ENCODE assay signal across 44 mouse cellular contexts in the genomic region with DNA sequence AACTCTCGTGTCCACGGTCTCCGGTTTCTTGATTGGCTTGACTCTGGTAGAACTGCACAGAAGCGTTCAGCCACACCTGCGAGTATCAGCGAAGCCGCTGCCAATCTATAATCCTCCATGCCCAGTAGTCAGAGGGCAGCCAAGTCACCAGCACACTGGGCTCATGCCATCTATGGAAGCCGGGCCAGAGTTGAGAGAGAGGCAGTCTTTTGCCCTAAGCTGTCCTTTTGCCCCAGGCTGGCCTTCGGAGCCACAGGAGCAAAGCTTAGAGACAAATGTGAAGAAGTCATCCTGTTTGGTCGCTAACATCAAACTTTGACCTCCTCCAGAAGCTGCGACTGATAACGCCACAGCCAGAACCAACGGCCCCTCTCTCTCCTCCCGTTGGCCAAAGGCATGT. TPM values are rescaled to one million over a fixed set of nuclear protein-coding genes. Genes with fewer than 3 reads are reported as not detected.
"Had no signal": no experiment of that assay in that cellular context is flagged by ENCODE, and none has a peak within 500 bp of the region (broad histone marks: within the 10 kb centered on the region; RNA-seq: fewer than 3 reads in every experiment).

No protein-coding gene starts in this region.

- H3K27me3 ChIP-seq: lung, embryonic 15.5 days had no signal

- DNase-seq: left cerebral cortex, postnatal 4 days; liver; liver, embryonic 13.5 days; liver, postnatal 0 days; lung, adult 18-20 months; lung, adult 2 months; lung, embryonic 14.5 days; lung, postnatal 10 days; lung, postnatal 14 days; lung, postnatal 36 days; lung, postnatal 4 days; midbrain, embryonic 14.5 days had no signal

- ATAC-seq: liver, embryonic 12.5 days; liver, postnatal 0 days; lung, postnatal 0 days; midbrain, embryonic 13.5 days; midbrain, embryonic 15.5 days; midbrain, embryonic 16.5 days had no signal

- H3K27ac ChIP-seq: left cerebral cortex, adult 2 months; limb, embryonic 10.5 days; limb, embryonic 12.5 days; limb, embryonic 13.5 days; limb, embryonic 15.5 days; liver, embryonic 12.5 days; liver, embryonic 13.5 days; liver, embryonic 14.5 days; liver, embryonic 15.5 days; lung, embryonic 15.5 days; macrophage; midbrain, embryonic 10.5 days; midbrain, embryonic 12.5 days; midbrain, embryonic 13.5 days; midbrain, embryonic 15.5 days; neural tube, embryonic 12.5 days had no signal

- H3K4me2 ChIP-seq: limb, embryonic 12.5 days; limb, embryonic 13.5 days; limb, embryonic 15.5 days; liver, embryonic 12.5 days; liver, embryonic 13.5 days; liver, embryonic 15.5 days; lung, embryonic 14.5 days; lung, embryonic 15.5 days; midbrain, embryonic 11.5 days; midbrain, embryonic 12.5 days; midbrain, embryonic 13.5 days; midbrain, embryonic 15.5 days; neural tube, embryonic 12.5 days had no signal

- H3K36me3 ChIP-seq: limb, embryonic 10.5 days; limb, embryonic 12.5 days; limb, embryonic 13.5 days; limb, embryonic 15.5 days; liver, embryonic 12.5 days; liver, embryonic 13.5 days; liver, embryonic 15.5 days; lung, embryonic 15.5 days; midbrain, embryonic 10.5 days; midbrain, embryonic 12.5 days; midbrain, embryonic 13.5 days; midbrain, embryonic 15.5 days; neural tube, embryonic 12.5 days had no signal

- H3K4me1 ChIP-seq: limb, embryonic 15.5 days; liver, embryonic 12.5 days; liver, embryonic 13.5 days; liver, embryonic 15.5 days; lung, embryonic 15.5 days had no signal

- H3K4me3 ChIP-seq: left cerebral cortex, adult 2 months; limb, embryonic 10.5 days; limb, embryonic 12.5 days; limb, embryonic 13.5 days; limb, embryonic 15.5 days; liver, embryonic 12.5 days; liver, embryonic 13.5 days; liver, embryonic 15.5 days; lung, embryonic 15.5 days; megakaryocyte, embryonic 14.5 days; midbrain, embryonic 10.5 days; midbrain, embryonic 12.5 days; midbrain, embryonic 13.5 days; midbrain, embryonic 15.5 days; myocyte; neural tube, embryonic 12.5 days had no signal

- H3K9ac ChIP-seq: limb, embryonic 12.5 days; limb, embryonic 13.5 days; limb, embryonic 15.5 days; liver, embryonic 12.5 days; liver, embryonic 13.5 days; liver, embryonic 14.5 days; liver, embryonic 15.5 days; liver, postnatal 0 days; lung, embryonic 14.5 days; lung, embryonic 15.5 days; midbrain, embryonic 12.5 days; midbrain, embryonic 13.5 days; midbrain, embryonic 15.5 days; neural tube, embryonic 12.5 days had no signal

- H3K9me3 ChIP-seq: limb, embryonic 10.5 days; limb, embryonic 12.5 days; limb, embryonic 13.5 days; limb, embryonic 15.5 days; liver, embryonic 12.5 days; liver, embryonic 13.5 days; liver, embryonic 15.5 days; lung, embryonic 15.5 days; megakaryocyte, embryonic 14.5 days; midbrain, embryonic 10.5 days; midbrain, embryonic 12.5 days; midbrain, embryonic 13.5 days; midbrain, embryonic 15.5 days; neural tube, embryonic 12.5 days had no signal

RNA-seq across cellular contexts. Expression of gene Opalin, which starts 6.7 kb away (rescaled TPM):
- total RNA-seq: left cerebral cortex, postnatal 4 days; megakaryocyte progenitor cell, adult 5-6 weeks; megakaryocyte, adult 5-6 weeks; midbrain, postnatal 0 days; monocyte, adult 5-6 weeks had no signal
- polyA plus RNA-seq: limb, embryonic 10.5 days; limb, embryonic 11.5 days; limb, embryonic 12.5 days; limb, embryonic 13.5 days; limb, embryonic 14.5 days; limb, embryonic 15.5 days; liver, embryonic 12.5 days; liver, embryonic 13.5 days; liver, embryonic 14.5 days; liver, embryonic 15.5 days; liver, embryonic 16.5 days; liver, postnatal 0 days; lung, adult 2 months; lung, embryonic 14.5 days; lung, embryonic 15.5 days; lung, embryonic 16.5 days; macrophage; midbrain, embryonic 10.5 days; midbrain, embryonic 11.5 days; midbrain, embryonic 12.5 days; midbrain, embryonic 13.5 days; midbrain, embryonic 14.5 days; midbrain, embryonic 15.5 days; midbrain, embryonic 16.5 days; midbrain, postnatal 0 days; myocyte; neural tube, embryonic 11.5 days; neural tube, embryonic 12.5 days had no signal

RNA-seq across cellular contexts. Expression of gene Dntt, which starts 54.6 kb away (rescaled TPM):
- total RNA-seq: left cerebral cortex, adult 2 months; left cerebral cortex, adult 8-10 months; left cerebral cortex, postnatal 14 days; left cerebral cortex, postnatal 36 days; midbrain, postnatal 0 days; monocyte, adult 5-6 weeks had no signal
- polyA plus RNA-seq: limb, embryonic 10.5 days; limb, embryonic 11.5 days; limb, embryonic 12.5 days; limb, embryonic 13.5 days; limb, embryonic 14.5 days; limb, embryonic 15.5 days; liver, embryonic 15.5 days; liver, embryonic 16.5 days; lung, embryonic 16.5 days; lung, postnatal 0 days; midbrain, embryonic 10.5 days; midbrain, embryonic 11.5 days had no signal
